Comparison of ENCODE assay signal across 10 mouse cellular contexts in genomic region chr3:105991653-105992283, GRCm38 (mm10). TPM values are rescaled to one million over a fixed set of nuclear protein-coding genes. Genes with fewer than 3 reads are reported as not detected.
DNase-seq lines count a peak whose midpoint lies in the region; ATAC-seq lines count a peak whose summit lies in the region.
"Had no signal": no experiment of that assay in that cellular context is flagged by ENCODE, and none has a peak within 500 bp of the region (broad histone marks: within the 10 kb centered on the region; RNA-seq: fewer than 3 reads in every experiment).

No protein-coding gene starts in this region.

- 21% methylated on average over 4 of the region's 4 CpGs for WGBS in heart, embryonic 12.5 days
- 35% methylated on average over 4 of the region's 4 CpGs for WGBS in embryonic facial prominence, embryonic 10.5 days

- DNase-seq in heart, adult 8-10 months (ENCODE audit: low spot score) = peak; percentile 35
- peak; percentile 79 for DNase-seq in CD4-positive, CD25-positive, alpha-beta regulatory T cell, adult 2 months (ENCODE audit: low read depth, low spot score)
- peak; percentile 63 for DNase-seq in adrenal gland, postnatal 14 days
- DNase-seq in embryonic facial prominence, embryonic 10.5 days (ENCODE audit: low spot score) = peak; percentile 33
- peak; percentile 27 to 72 for DNase-seq in kidney, postnatal 36 days
- DNase-seq in lung, postnatal 14 days = peak; percentile 67
- peak; percentile 37 to 71 for DNase-seq in spleen, postnatal 10 days (ENCODE audit: low spot score in 2 of 2)

- no peak overlapping the region for H3K9ac ChIP-seq in heart, embryonic 12.5 days
- H3K9ac ChIP-seq: limb, embryonic 12.5 days had no signal

- no peaks in the 10 kb centered on the region for H3K36me3 ChIP-seq in heart, embryonic 12.5 days
- no peaks in the 10 kb centered on the region for H3K36me3 ChIP-seq in embryonic facial prominence, embryonic 10.5 days (replicated peaks)
- H3K36me3 ChIP-seq: limb, embryonic 12.5 days had no signal

- no peak overlapping the region for H3K4me2 ChIP-seq in heart, embryonic 12.5 days
- H3K4me2 ChIP-seq: limb, embryonic 12.5 days had no signal

- no peaks in the 10 kb centered on the region for H3K9me3 ChIP-seq in heart, embryonic 12.5 days (replicated peaks)
- no peaks in the 10 kb centered on the region for H3K9me3 ChIP-seq in embryonic facial prominence, embryonic 10.5 days
- H3K9me3 ChIP-seq: limb, embryonic 12.5 days had no signal

- H3K4me1 ChIP-seq in heart, embryonic 12.5 days (replicated peaks) = no peaks in the 10 kb centered on the region
- no peaks in the 10 kb centered on the region for H3K4me1 ChIP-seq in embryonic facial prominence, embryonic 10.5 days
- H3K4me1 ChIP-seq: limb, embryonic 12.5 days had no signal

- H3K4me3 ChIP-seq in heart, embryonic 12.5 days = no peak overlapping the region
- no peak overlapping the region for H3K4me3 ChIP-seq in embryonic facial prominence, embryonic 10.5 days
- H3K4me3 ChIP-seq: limb, embryonic 12.5 days had no signal

- H3K27me3 ChIP-seq in heart, embryonic 12.5 days (replicated peaks) = no peaks in the 10 kb centered on the region
- H3K27me3 ChIP-seq in embryonic facial prominence, embryonic 10.5 days (replicated peaks; ENCODE audit: low read depth, poor library complexity, severe bottlenecking) = no peaks in the 10 kb centered on the region
- H3K27me3 ChIP-seq: limb, embryonic 12.5 days had no signal

- no peak overlapping the region for H3K27ac ChIP-seq in heart, embryonic 12.5 days (ENCODE audit: poor library complexity, severe bottlenecking)
- H3K27ac ChIP-seq in embryonic facial prominence, embryonic 10.5 days (replicated peaks) = no peak overlapping the region
- H3K27ac ChIP-seq: limb, embryonic 12.5 days had no signal

- no peak for ATAC-seq in heart, embryonic 12.5 days (ENCODE audit: insufficient number of reproducible peaks, low FRiP score)

RNA-seq across cellular contexts. Expression of gene Ovgp1, which starts 18.3 kb away (rescaled TPM):
- total RNA-seq in heart, adult 8-10 months (2022) = under 1 TPM; 0.22 to 0.69 (median 0.53) TPM
- polyA plus RNA-seq in heart, embryonic 12.5 days (2016; fragmentation: Nextera tagmentation; extraction: Ambion mirVana) = 1.9 TPM in 2 replicates
- total RNA-seq in adrenal gland, postnatal 14 days (2021) = 0.82 and 1.1 TPM in 2 replicates
- polyA plus RNA-seq in embryonic facial prominence, embryonic 10.5 days (2016; fragmentation: Nextera tagmentation; extraction: Ambion mirVana) = 2.0 and 2.7 TPM in 2 replicates

RNA-seq across cellular contexts. Expression of gene Pifo, which starts 22.7 kb away (rescaled TPM):
- total RNA-seq in heart, adult 8-10 months (2022) = not detected
- not detected in 2 replicates for polyA plus RNA-seq in heart, embryonic 12.5 days (2016; fragmentation: Nextera tagmentation; extraction: Ambion mirVana)
- total RNA-seq in adrenal gland, postnatal 14 days (2021) = not detected in 2 replicates
- 0.21 and 0.79 TPM in 2 replicates for polyA plus RNA-seq in embryonic facial prominence, embryonic 10.5 days (2016; fragmentation: Nextera tagmentation; extraction: Ambion mirVana)
- polyA plus RNA-seq: limb, embryonic 12.5 days; stomach, embryonic 16.5 days had no signal

RNA-seq across cellular contexts. Expression of gene Atp5f1, which starts 31.9 kb away (rescaled TPM):
- total RNA-seq in heart, adult 8-10 months (2022) = 1,000 to 10,000 TPM; 1,049 to 1,242 (median 1,155) TPM
- polyA plus RNA-seq in heart, embryonic 12.5 days (2016; fragmentation: Nextera tagmentation; extraction: Ambion mirVana) = 745 and 746 TPM in 2 replicates
- 478 and 481 TPM in 2 replicates for total RNA-seq in adrenal gland, postnatal 14 days (2021)
- polyA plus RNA-seq in embryonic facial prominence, embryonic 10.5 days (2016; fragmentation: Nextera tagmentation; extraction: Ambion mirVana) = 459 and 473 TPM in 2 replicates

RNA-seq across cellular contexts. Expression of gene Wdr77, which starts 32.6 kb away (rescaled TPM):
- 10 to 100 TPM; 40.6 to 49.7 (median 45.1) TPM for total RNA-seq in heart, adult 8-10 months (2022)
- 89.4 and 89.9 TPM in 2 replicates for polyA plus RNA-seq in heart, embryonic 12.5 days (2016; fragmentation: Nextera tagmentation; extraction: Ambion mirVana)
- 62.1 and 76.4 TPM in 2 replicates for total RNA-seq in adrenal gland, postnatal 14 days (2021)
- 180 and 193 TPM in 2 replicates for polyA plus RNA-seq in embryonic facial prominence, embryonic 10.5 days (2016; fragmentation: Nextera tagmentation; extraction: Ambion mirVana)

RNA-seq across cellular contexts. Expression of gene Chil5, which starts 40.8 kb away (rescaled TPM):
- total RNA-seq in heart, adult 8-10 months (2022) = under 1 TPM in 2 of 4 experiments, not detected in 2; 0.29 to 0.38 TPM
- 0.24 and 0.39 TPM in 2 replicates for polyA plus RNA-seq in heart, embryonic 12.5 days (2016; fragmentation: Nextera tagmentation; extraction: Ambion mirVana)
- total RNA-seq in adrenal gland, postnatal 14 days (2021) = 0.38 TPM in 1 of 2 replicates, not detected in the other
- not detected in 2 replicates for polyA plus RNA-seq in embryonic facial prominence, embryonic 10.5 days (2016; fragmentation: Nextera tagmentation; extraction: Ambion mirVana)
- polyA plus RNA-seq: limb, embryonic 12.5 days; stomach, embryonic 16.5 days had no signal
